Mouse (Mus musculus) hindbrain, embryonic 11.5 days (tissue): ENCODE measurements around the gene Pfdn6. TPM values are rescaled to one million over a fixed set of nuclear protein-coding genes. Genes with fewer than 3 reads are reported as not detected.

Source experiments
- ATAC-seq: fragments of 200-750 bp; cut with Nextera tagmentation; 2 replicates; pipeline ENCODE4 v1.8.0; 2017; ENCODE audit warnings: mild to moderate bottlenecking, moderate TSS enrichment, moderate library complexity; ENCODE audit not compliant: low FRiP score
- DNase-seq: peaks from one replicate; pipeline ENCODE4 v3.0.0-alpha.2; 2015; ENCODE audit warnings: low spot score
- H3K27ac ChIP-seq: fragments of 300-500 bp; sonication (generic); 2 replicates; pipeline ENCODE4 v1.5.1; 2014; ENCODE audit warnings: mild to moderate bottlenecking, low read depth, low read length
- H3K27me3 ChIP-seq: fragments of 300-500 bp; sonication (generic); 2 replicates; pipeline ENCODE4 v1.6.1; 2014; ENCODE audit warnings: mild to moderate bottlenecking, low read length, moderate library complexity, mixed read lengths; ENCODE audit not compliant: control insufficient read depth, insufficient read depth
- H3K36me3 ChIP-seq: fragments of 300-500 bp; sonication (generic); 2 replicates; pipeline ENCODE4 v1.6.1; 2014; ENCODE audit warnings: mild to moderate bottlenecking, low read length, moderate library complexity, mixed read lengths; ENCODE audit not compliant: control insufficient read depth, insufficient read depth
- H3K4me1 ChIP-seq: fragments of 300-500 bp; sonication (generic); replicated peaks from 2 replicates; pipeline ENCODE4 v1.6.1; 2014; ENCODE audit warnings: low read length, mixed read lengths; ENCODE audit not compliant: control insufficient read depth, insufficient read depth
- H3K4me2 ChIP-seq: fragments of 300-500 bp; sonication (generic); replicated peaks from 2 replicates; pipeline ENCODE4 v1.6.1; 2014; ENCODE audit warnings: mild to moderate bottlenecking, low read depth, low read length
- H3K4me3 ChIP-seq: fragments of 300-500 bp; sonication (generic); 2 replicates; pipeline ENCODE4 v1.5.1; 2014; ENCODE audit warnings: low read depth, low read length
- H3K9ac ChIP-seq: fragments of 300-500 bp; sonication (generic); 2 replicates; pipeline ENCODE4 v1.6.1; 2014; ENCODE audit warnings: low read depth, low read length
- H3K9me3 ChIP-seq: fragments of 300-500 bp; sonication (generic); 2 replicates; pipeline ENCODE4 v1.6.1; 2016; ENCODE audit warnings: low read length; ENCODE audit not compliant: control insufficient read depth
- WGBS: fragments of 180-500 bp; shearing (Covaris S2); extraction: QIAGEN DNeasy Blood & Tissue Kit; methylation state at CpG from one replicate; pipeline ENCODE4 v1.1.7; 2014; 5-methylcytosine and 5-hydroxymethylcytosine counted together
- polyA plus RNA-seq: library from polyadenylated mRNA; unstranded; fragments of >200 nt; fragmentation: Nextera tagmentation; extraction: Ambion mirVana; gene quantifications from 2 replicates; pipeline ENCODE4 v1.2.1, GENCODE M21; 2014

Gene Pfdn6
- polyA plus RNA-seq, 1 experiment from 2014 or later, result 201 TPM

DNA sequence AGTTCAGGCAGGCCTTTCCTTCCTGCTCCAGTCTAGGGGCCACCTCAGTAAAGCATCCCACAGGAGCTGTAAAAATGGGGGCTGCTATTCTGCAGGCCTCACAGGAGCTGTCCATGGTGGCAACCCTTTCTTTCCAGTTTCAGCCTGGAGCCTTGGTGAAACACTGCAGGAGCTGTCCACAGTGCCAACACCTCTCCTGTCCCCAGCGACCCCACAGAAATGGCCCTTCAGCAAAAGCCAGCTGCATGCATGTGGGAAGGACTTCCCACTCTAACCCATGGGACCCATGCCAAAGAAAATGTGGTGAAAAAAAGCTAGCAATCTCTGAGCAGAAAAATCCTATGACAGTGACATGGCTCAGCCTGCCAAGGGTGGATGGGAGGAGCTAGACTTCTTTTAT is 32.5 kb upstream of the Pfdn6 start:
- Histone ChIP-seq H3K9me3 (no peaks in the 10 kb centered on the region), H3K4me3 (no peak overlapping the region), H3K4me1 (no peaks in the 10 kb centered on the region), H3K27me3 (peaks cover 10% of the 10 kb centered on the region), H3K9ac (no peak overlapping the region), H3K36me3 (no peaks in the 10 kb centered on the region), H3K4me2 (no peak overlapping the region), H3K27ac (no peak overlapping the region)
- DNase-seq (peak; percentile 53), ATAC-seq (no peak)
- 8% methylated on average over 1 of the region's 1 CpGs for WGBS

GRCm38 (mm10) chr17:33969394-33969793 is 29.3 kb upstream of the Pfdn6 start:
- DNase-seq (no peak), ATAC-seq (no peak)
- no peaks in the 10 kb centered on the region for H3K27me3 ChIP-seq
- 73% methylated on average over 4 of the region's 4 CpGs for WGBS
- H3K36me3 ChIP-seq, result no peaks in the 10 kb centered on the region
- H3K27ac ChIP-seq, result no peak overlapping the region
- H3K4me1 ChIP-seq, result no peaks in the 10 kb centered on the region
- no peaks in the 10 kb centered on the region for H3K9me3 ChIP-seq
- H3K4me3 ChIP-seq, result no peak overlapping the region
- H3K9ac ChIP-seq, result no peak overlapping the region
- no peak overlapping the region for H3K4me2 ChIP-seq

DNA sequence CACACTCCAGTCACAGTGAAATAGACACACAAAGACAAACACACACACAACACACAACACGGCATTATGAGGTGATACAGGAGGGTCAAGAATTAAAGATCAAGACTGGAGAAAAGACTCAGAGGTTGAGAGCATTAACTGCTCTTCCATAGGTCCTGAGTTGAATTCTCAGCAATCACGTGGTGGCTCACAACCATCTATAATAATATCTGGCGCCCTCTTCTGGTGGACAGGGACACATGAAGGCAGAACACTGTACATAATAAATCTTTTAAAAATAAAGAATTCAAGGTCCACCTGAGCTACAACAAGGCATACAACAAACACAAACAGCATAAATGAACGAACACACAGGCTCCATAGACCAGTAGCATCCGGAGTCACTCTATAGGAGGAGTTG is 28.8 kb upstream of the Pfdn6 start:
- peak; percentile 57 for DNase-seq
- Histone ChIP-seq H3K27me3 (no peaks in the 10 kb centered on the region), H3K9ac (no peak overlapping the region), H3K4me2 (no peak overlapping the region), H3K36me3 (no peaks in the 10 kb centered on the region), H3K4me1 (no peaks in the 10 kb centered on the region), H3K27ac (no peak overlapping the region), H3K4me3 (no peak overlapping the region), H3K9me3 (no peaks in the 10 kb centered on the region)
- WGBS, result 35% methylated on average over 5 of the region's 5 CpGs
- peak; percentile 43 for ATAC-seq

DNA sequence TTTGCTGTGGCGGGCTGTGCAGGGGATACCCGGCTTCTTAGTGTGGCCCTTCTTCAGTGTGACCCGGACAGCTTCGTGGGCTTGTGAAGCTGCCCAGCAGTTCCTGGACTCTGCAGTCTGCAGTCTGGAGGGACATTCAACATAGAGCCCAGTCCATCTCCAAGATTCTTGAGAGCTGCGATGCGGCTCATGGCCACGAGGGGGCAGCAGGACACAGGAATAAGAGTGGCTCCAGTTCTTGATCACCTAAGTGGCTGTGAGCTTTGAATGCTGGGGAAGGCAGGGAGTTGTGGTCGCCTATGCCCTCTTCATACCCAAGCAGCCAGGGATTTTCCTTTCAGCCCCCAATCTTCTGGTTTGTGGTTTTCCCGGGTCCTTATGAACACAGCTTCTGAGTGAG is 28.3 kb upstream of the Pfdn6 start:
- Histone ChIP-seq H3K4me3 (no peak overlapping the region), H3K36me3 (no peaks in the 10 kb centered on the region), H3K9me3 (no peaks in the 10 kb centered on the region), H3K27me3 (no peaks in the 10 kb centered on the region), H3K4me2 (no peak overlapping the region), H3K4me1 (no peaks in the 10 kb centered on the region), H3K9ac (no peak overlapping the region), H3K27ac (no peak overlapping the region)
- ATAC-seq (peak; percentile 56), DNase-seq (peak; percentile 93)
- 2% methylated on average over 9 of the region's 9 CpGs for WGBS

GRCm38 (mm10) chr17:33965846-33966550 is 25.9 kb upstream of the Pfdn6 start:
- 87% methylated on average over 16 of the region's 16 CpGs for WGBS
- Histone ChIP-seq H3K9me3 (no peaks in the 10 kb centered on the region), H3K4me1 (no peaks in the 10 kb centered on the region), H3K27ac (no peak overlapping the region), H3K27me3 (no peaks in the 10 kb centered on the region), H3K9ac (no peak overlapping the region), H3K4me3 (no peak overlapping the region), H3K36me3 (no peaks in the 10 kb centered on the region), H3K4me2 (no peak overlapping the region)
- ATAC-seq, result no peak
- no peak for DNase-seq

DNA sequence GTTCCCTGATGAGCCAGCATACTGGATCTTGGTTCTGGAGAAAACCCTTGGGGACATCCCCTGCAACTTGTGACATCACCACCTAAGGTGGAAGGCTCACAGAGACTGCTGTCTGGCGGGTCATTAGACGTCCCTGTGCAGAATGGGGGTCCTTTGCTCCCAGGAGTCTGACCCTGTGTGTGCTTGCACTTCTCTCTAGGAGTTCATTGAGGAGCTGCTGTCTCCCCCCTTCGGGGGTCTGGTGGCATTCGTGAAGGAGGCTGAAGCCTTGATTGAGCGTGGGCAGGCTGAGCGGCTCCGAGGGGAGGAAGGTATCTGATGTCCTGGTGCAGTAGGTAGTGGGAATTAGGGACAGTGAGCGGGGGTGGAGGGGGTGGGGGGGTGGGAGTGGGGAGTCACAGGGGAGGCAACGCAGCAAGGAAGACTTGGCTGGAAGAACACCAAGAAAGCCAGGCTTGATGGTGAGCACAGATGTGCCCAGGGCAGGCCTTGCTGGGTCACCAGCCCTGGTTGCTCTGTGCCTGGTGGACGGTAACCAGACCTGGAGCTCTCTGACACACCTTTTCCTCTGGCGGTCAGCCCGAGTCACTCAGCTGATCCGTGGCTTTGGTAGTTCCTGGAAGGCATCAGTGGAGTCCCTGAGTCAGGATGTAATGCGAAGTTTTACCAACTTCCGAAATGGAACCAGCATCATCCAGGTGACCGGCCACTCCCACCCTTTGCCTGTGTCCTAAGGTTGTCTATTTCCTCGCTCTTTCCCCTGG is 25.1 kb upstream of the Pfdn6 start:
- no peaks in the 10 kb centered on the region for H3K4me1 ChIP-seq
- H3K9me3 ChIP-seq, result no peaks in the 10 kb centered on the region
- no peak overlapping the region for H3K4me3 ChIP-seq
- H3K9ac ChIP-seq, result no peak overlapping the region
- no peaks in the 10 kb centered on the region for H3K36me3 ChIP-seq
- no peak for DNase-seq
- H3K27ac ChIP-seq, result no peak overlapping the region
- H3K4me2 ChIP-seq, result no peak overlapping the region
- H3K27me3 ChIP-seq, result no peaks in the 10 kb centered on the region
- ATAC-seq, result no peak
- WGBS, result 92% methylated on average over 17 of the region's 17 CpGs

- Histone ChIP-seq H3K4me3 (no peak overlapping the region), H3K27me3 (no peaks in the 10 kb centered on the region), H3K9me3 (no peaks in the 10 kb centered on the region), H3K27ac (no peak overlapping the region), H3K4me2 (no peak overlapping the region), H3K4me1 (no peaks in the 10 kb centered on the region), H3K36me3 (no peaks in the 10 kb centered on the region), H3K9ac (no peak overlapping the region)
- ATAC-seq (no peak), DNase-seq (no peak)
- WGBS, result 91% methylated on average over 7 of the region's 7 CpGs
These were observed 22.7 kb upstream of the Pfdn6 start for GRCm38 (mm10) chr17:33962876-33963275.

GRCm38 (mm10) chr17:33959948-33960347 is 19.8 kb upstream of the Pfdn6 start:
- H3K4me1 ChIP-seq, result peaks cover 3% of the 10 kb centered on the region; the same call in 1 of the 2 replicates
- H3K27me3 ChIP-seq, result no peaks in the 10 kb centered on the region
- H3K27ac ChIP-seq, result no peak overlapping the region
- H3K4me2 ChIP-seq, result no peak overlapping the region
- H3K9me3 ChIP-seq, result no peaks in the 10 kb centered on the region
- H3K4me3 ChIP-seq, result no peak overlapping the region
- no peak overlapping the region for H3K9ac ChIP-seq
- H3K36me3 ChIP-seq, result no peaks in the 10 kb centered on the region
- 93% methylated on average over 15 of the region's 15 CpGs for whole genome bisulfite sequencing
- no peak for ATAC-seq
- DNase-seq, result no peak

DNA sequence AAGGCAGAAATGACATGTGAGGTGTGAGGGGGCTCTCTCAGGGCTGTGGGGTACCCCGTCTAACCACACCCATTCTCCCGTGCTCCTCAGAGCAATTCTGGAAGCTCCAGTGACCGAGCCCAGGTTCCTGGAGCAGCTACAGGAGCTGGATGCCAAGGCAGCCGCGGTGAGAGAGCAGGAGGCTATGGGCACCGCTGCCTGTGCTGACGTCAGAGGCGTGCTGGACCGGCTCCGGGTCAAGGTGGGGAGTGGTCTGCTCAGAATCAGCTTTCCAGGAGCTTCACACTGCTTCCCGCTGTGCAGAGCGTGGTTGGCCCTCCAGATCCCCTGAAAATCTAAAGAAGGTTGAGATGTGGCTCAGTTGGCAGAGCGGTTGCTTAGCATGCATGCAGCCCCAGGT is 19.0 kb upstream of the Pfdn6 start:
- Histone ChIP-seq H3K9me3 (no peaks in the 10 kb centered on the region), H3K4me1 (peaks cover 8% of the 10 kb centered on the region), H3K4me3 (no peak overlapping the region), H3K27ac (no peak overlapping the region), H3K9ac (no peak overlapping the region), H3K36me3 (no peaks in the 10 kb centered on the region), H3K4me2 (no peak overlapping the region), H3K27me3 (no peaks in the 10 kb centered on the region)
- no peak for DNase-seq
- WGBS, result 95% methylated on average over 13 of the region's 13 CpGs
- ATAC-seq, result no peak
